In genomic region chr7:35586055-35586905, GRCm38 (mm10) we compare ENCODE assay signal across 8 mouse cellular contexts. TPM values are rescaled to one million over a fixed set of nuclear protein-coding genes. Genes with fewer than 3 reads are reported as not detected.
DNase-seq lines count a peak whose midpoint lies in the region; ATAC-seq and TF ChIP-seq lines count a peak whose summit lies in the region.

Gene Ankrd27, plus strand, starts transcription at chr7:35586244.

- peak within 1 kb of the TSS; percentile 95 for H3K4me3 ChIP-seq in hindbrain, embryonic 10.5 days
- H3K4me3 ChIP-seq in lung, postnatal 0 days (ENCODE audit: low read depth, low read length): peak within 1 kb of the TSS; percentile 91

- peaks cover 40% of the 10 kb centered on the region for H3K27me3 ChIP-seq in hindbrain, embryonic 10.5 days (ENCODE audit: insufficient read depth, poor library complexity, severe bottlenecking)
- H3K27me3 ChIP-seq in lung, postnatal 0 days (replicated peaks; ENCODE audit: insufficient read depth, low read length): peaks cover 19% of the 10 kb centered on the region

- peaks cover 43% of the 10 kb centered on the region for H3K4me1 ChIP-seq in hindbrain, embryonic 10.5 days (replicated peaks)
- H3K4me1 ChIP-seq in lung, postnatal 0 days (ENCODE audit: insufficient read depth, low read depth, low read length): peaks cover 8% of the 10 kb centered on the region; the same call in 1 of the 2 replicates

- peak within 1 kb of the TSS; percentile 39 for H3K9ac ChIP-seq in lung, postnatal 0 days (replicated peaks; ENCODE audit: low read depth)

- peak within 1 kb of the TSS; percentile 91 for H3K27ac ChIP-seq in hindbrain, embryonic 10.5 days
- H3K27ac ChIP-seq in lung, postnatal 0 days (ENCODE audit: low read length): no peak within 1 kb of the TSS

- H3K36me3 ChIP-seq in hindbrain, embryonic 10.5 days: peaks cover under 1% of the 10 kb centered on the region; the same call in 1 of the 2 replicates
- no peaks in the 10 kb centered on the region for H3K36me3 ChIP-seq in lung, postnatal 0 days (ENCODE audit: insufficient read depth, low read length)

- peak; percentile 95 for ATAC-seq in frontal cortex, adult (ENCODE audit: low TSS enrichment)
- ATAC-seq in lung, postnatal 0 days: peak; percentile 99

- under 1% methylated on average over 49 of the region's 49 CpGs for WGBS in hindbrain, embryonic 10.5 days
- WGBS in lung, postnatal 0 days: under 1% methylated on average over 45 of the region's 49 CpGs

- no peak for TF ChIP-seq EP300 in lung, postnatal 0 days (IDR thresholded peaks at IDR 0.05)

- peak within 1 kb of the TSS; percentile 95 for H3K4me2 ChIP-seq in lung, postnatal 0 days (replicated peaks; ENCODE audit: low read depth, low read length)

- no peaks in the 10 kb centered on the region for H3K9me3 ChIP-seq in hindbrain, embryonic 10.5 days
- H3K9me3 ChIP-seq in lung, postnatal 0 days (ENCODE audit: low read length): no peaks in the 10 kb centered on the region

- DNase-seq in MN1 (ENCODE audit: low spot score): peak; percentile 96
- DNase-seq in cerebellum, adult 9-10 months: peak; percentile 97
- peak; percentile 96 for DNase-seq in hindbrain, embryonic 10.5 days (ENCODE audit: low spot score)
- peak; percentile 97 for DNase-seq in layer of hippocampus, adult 9-11 months
- peak; percentile 98 for DNase-seq in lung, postnatal 0 days (ENCODE audit: low spot score)
- DNase-seq in ovary, postnatal 14 days (ENCODE audit: low spot score): peak; percentile 92
- DNase-seq in thymus, postnatal 14 days: peak; percentile 95

- TF ChIP-seq CTCF in lung, postnatal 0 days (IDR thresholded peaks at IDR 0.05): 0 out of 2 replicates have a peak, but pooled peaks have one; percentile 2

RNA-seq across cellular contexts. Expression of gene Ankrd27, which starts in this region (rescaled TPM):
- polyA plus RNA-seq in hindbrain, embryonic 10.5 days (2016; fragmentation: Nextera tagmentation; extraction: Ambion mirVana): 31.4 and 36.8 TPM in 2 replicates
- polyA plus RNA-seq in lung, postnatal 0 days (2015; fragmentation: Nextera tagmentation; extraction: Ambion mirVana): 12.7 and 16.7 TPM in 2 replicates
